Mouse (Mus musculus): ENCODE measurements around the gene Slc22a21. TPM values are rescaled to one million over a fixed set of nuclear protein-coding genes. Genes with fewer than 3 reads are reported as not detected.
A peak's percentile ranks its signal among the peaks of the same experiment; 100 is the strongest.

The Slc22a21 gene
- 9.9 and 10.0 TPM in 2 replicates for polyA plus RNA-seq (2014; fragmentation: Nextera tagmentation; extraction: Ambion mirVana)

- ATAC-seq (replicated peaks; ENCODE audit: low FRiP score, low TSS enrichment, low read depth), result peak; percentile 98
Measured at GRCm38 (mm10) chr11:53979788-53980621, at the start of gene Slc22a21. TSS of gene Slc22a21 (minus strand) at chr11:53980332.

GRCm38 (mm10) chr11:54028997-54029396, 48.9 kb upstream of the Slc22a21 start:
- H3K36me3 ChIP-seq (ENCODE audit: control insufficient read depth, insufficient read depth, low read length), result no peaks in the 10 kb centered on the region
- 0 out of 2 replicates have a peak, but pooled peaks cover 14% of the 10 kb centered on the region for H3K27me3 ChIP-seq (replicated peaks; ENCODE audit: control insufficient read depth, insufficient read depth, low read length)
- H3K9me3 ChIP-seq (ENCODE audit: control insufficient read depth, low read length), result no peaks in the 10 kb centered on the region
- no peak for DNase-seq (ENCODE audit: low spot score)
- H3K4me3 ChIP-seq (ENCODE audit: low read depth, low read length), result no peak overlapping the region
- no peak overlapping the region for H3K27ac ChIP-seq (ENCODE audit: low read depth)
- WGBS, result 87% methylated on average over 4 of the region's 4 CpGs
- no peak for ATAC-seq (replicated peaks; ENCODE audit: low FRiP score, low TSS enrichment, low read depth)
- H3K9ac ChIP-seq (ENCODE audit: low read length), result no peak overlapping the region
- peaks cover 4% of the 10 kb centered on the region for H3K4me1 ChIP-seq (replicated peaks; ENCODE audit: control insufficient read depth, insufficient read depth, low read length)
- H3K4me2 ChIP-seq (ENCODE audit: low read length), result no peak overlapping the region

More at GRCm38 (mm10) chr11:53979788-53980621, at the start of gene Slc22a21:
- 2% methylated on average over 72 of the region's 73 CpGs for WGBS
- Histone ChIP-seq H3K4me3 (ENCODE audit: low read depth, low read length) (peak within 1 kb of the TSS; percentile 60), H3K9ac (ENCODE audit: low read length) (peak within 1 kb of the TSS; percentile 61), H3K27ac (ENCODE audit: low read depth) (peak within 1 kb of the TSS; percentile 57; the same call in 1 of the 2 replicates), H3K4me1 (replicated peaks; ENCODE audit: control insufficient read depth, insufficient read depth, low read length) (0 out of 2 replicates have a peak, but pooled peaks cover 5% of the 10 kb centered on the region), H3K4me2 (ENCODE audit: low read length) (peak within 1 kb of the TSS; percentile 63), H3K27me3 (replicated peaks; ENCODE audit: control insufficient read depth, insufficient read depth, low read length) (0 out of 2 replicates have a peak, but pooled peaks cover 2% of the 10 kb centered on the region), H3K36me3 (ENCODE audit: control insufficient read depth, insufficient read depth, low read length) (no peaks in the 10 kb centered on the region), H3K9me3 (ENCODE audit: control insufficient read depth, low read length) (no peaks in the 10 kb centered on the region)
- DNase-seq (ENCODE audit: low spot score), result peak; percentile 93

- Histone ChIP-seq H3K4me1 (replicated peaks; ENCODE audit: control insufficient read depth, insufficient read depth, low read length) (peaks cover 4% of the 10 kb centered on the region), H3K27me3 (replicated peaks; ENCODE audit: control insufficient read depth, insufficient read depth, low read length) (0 out of 2 replicates have a peak, but pooled peaks cover 14% of the 10 kb centered on the region), H3K9me3 (ENCODE audit: control insufficient read depth, low read length) (no peaks in the 10 kb centered on the region), H3K9ac (ENCODE audit: low read length) (peak within 1 kb of the TSS; percentile 45), H3K4me3 (ENCODE audit: low read depth, low read length) (peak within 1 kb of the TSS; percentile 52), H3K36me3 (ENCODE audit: control insufficient read depth, insufficient read depth, low read length) (no peaks in the 10 kb centered on the region), H3K27ac (ENCODE audit: low read depth) (no peak within 1 kb of the TSS), H3K4me2 (ENCODE audit: low read length) (peak within 1 kb of the TSS; percentile 96)
- DNase-seq (ENCODE audit: low spot score), result peak; percentile 87
- 4% methylated on average over 60 of the region's 61 CpGs for WGBS
- ATAC-seq (replicated peaks; ENCODE audit: low FRiP score, low TSS enrichment, low read depth), result peak; percentile 75
Measured at GRCm38 (mm10) chr11:54028044-54028951, 48.2 kb upstream of the Slc22a21 start, which contains the start of gene Slc22a4. TSS of gene Slc22a4 (minus strand) at chr11:54028090.

GRCm38 (mm10) chr11:54027131-54028043, 47.3 kb upstream of the Slc22a21 start:
- H3K4me1 ChIP-seq (replicated peaks; ENCODE audit: control insufficient read depth, insufficient read depth, low read length), result peaks cover 4% of the 10 kb centered on the region
- WGBS, result 14% methylated on average over 31 of the region's 31 CpGs
- no peak overlapping the region for H3K27ac ChIP-seq (ENCODE audit: low read depth)
- H3K27me3 ChIP-seq (replicated peaks; ENCODE audit: control insufficient read depth, insufficient read depth, low read length), result 0 out of 2 replicates have a peak, but pooled peaks cover 14% of the 10 kb centered on the region
- H3K9ac ChIP-seq (ENCODE audit: low read length), result peak overlapping the region; percentile 45
- peak overlapping the region; percentile 52 for H3K4me3 ChIP-seq (ENCODE audit: low read depth, low read length)
- no peaks in the 10 kb centered on the region for H3K36me3 ChIP-seq (ENCODE audit: control insufficient read depth, insufficient read depth, low read length)
- H3K4me2 ChIP-seq (ENCODE audit: low read length), result peak overlapping the region; percentile 96
- no peak for ATAC-seq (replicated peaks; ENCODE audit: low FRiP score, low TSS enrichment, low read depth)
- H3K9me3 ChIP-seq (ENCODE audit: control insufficient read depth, low read length), result no peaks in the 10 kb centered on the region
- DNase-seq (ENCODE audit: low spot score), result no peak

GRCm38 (mm10) chr11:54026491-54027041, 46.4 kb upstream of the Slc22a21 start:
- Histone ChIP-seq H3K4me2 (ENCODE audit: low read length) (no peak overlapping the region), H3K36me3 (ENCODE audit: control insufficient read depth, insufficient read depth, low read length) (no peaks in the 10 kb centered on the region), H3K4me1 (replicated peaks; ENCODE audit: control insufficient read depth, insufficient read depth, low read length) (peaks cover 4% of the 10 kb centered on the region), H3K4me3 (ENCODE audit: low read depth, low read length) (no peak overlapping the region), H3K27me3 (replicated peaks; ENCODE audit: control insufficient read depth, insufficient read depth, low read length) (0 out of 2 replicates have a peak, but pooled peaks cover 14% of the 10 kb centered on the region), H3K9me3 (ENCODE audit: control insufficient read depth, low read length) (no peaks in the 10 kb centered on the region), H3K27ac (ENCODE audit: low read depth) (no peak overlapping the region), H3K9ac (ENCODE audit: low read length) (no peak overlapping the region)
- WGBS, result 76% methylated on average over 1 of the region's 1 CpGs
- DNase-seq (ENCODE audit: low spot score) (no peak), ATAC-seq (replicated peaks; ENCODE audit: low FRiP score, low TSS enrichment, low read depth) (no peak)

- H3K27me3 ChIP-seq (replicated peaks; ENCODE audit: control insufficient read depth, insufficient read depth, low read length), result 0 out of 2 replicates have a peak, but pooled peaks cover 3% of the 10 kb centered on the region
- DNase-seq (ENCODE audit: low spot score) (no peak), ATAC-seq (replicated peaks; ENCODE audit: low FRiP score, low TSS enrichment, low read depth) (no peak)
- H3K27ac ChIP-seq (ENCODE audit: low read depth), result no peak overlapping the region
- no peaks in the 10 kb centered on the region for H3K4me1 ChIP-seq (replicated peaks; ENCODE audit: control insufficient read depth, insufficient read depth, low read length)
- H3K4me2 ChIP-seq (ENCODE audit: low read length), result no peak overlapping the region
- no peak overlapping the region for H3K9ac ChIP-seq (ENCODE audit: low read length)
- no peaks in the 10 kb centered on the region for H3K9me3 ChIP-seq (ENCODE audit: control insufficient read depth, low read length)
- no peaks in the 10 kb centered on the region for H3K36me3 ChIP-seq (ENCODE audit: control insufficient read depth, insufficient read depth, low read length)
- H3K4me3 ChIP-seq (ENCODE audit: low read depth, low read length), result no peak overlapping the region
- 71% methylated on average over 5 of the region's 5 CpGs for WGBS
Measured at GRCm38 (mm10) chr11:54021396-54022093, 41.4 kb upstream of the Slc22a21 start.

GRCm38 (mm10) chr11:54018893-54019732, 39.0 kb upstream of the Slc22a21 start:
- Histone ChIP-seq H3K4me2 (ENCODE audit: low read length) (no peak overlapping the region), H3K27me3 (replicated peaks; ENCODE audit: control insufficient read depth, insufficient read depth, low read length) (no peaks in the 10 kb centered on the region), H3K4me3 (ENCODE audit: low read depth, low read length) (no peak overlapping the region), H3K9ac (ENCODE audit: low read length) (no peak overlapping the region), H3K36me3 (ENCODE audit: control insufficient read depth, insufficient read depth, low read length) (no peaks in the 10 kb centered on the region), H3K27ac (ENCODE audit: low read depth) (no peak overlapping the region), H3K4me1 (replicated peaks; ENCODE audit: control insufficient read depth, insufficient read depth, low read length) (no peaks in the 10 kb centered on the region), H3K9me3 (ENCODE audit: control insufficient read depth, low read length) (no peaks in the 10 kb centered on the region)
- DNase-seq (ENCODE audit: low spot score), result no peak
- ATAC-seq (replicated peaks; ENCODE audit: low FRiP score, low TSS enrichment, low read depth), result no peak
- 76% methylated on average over 3 of the region's 3 CpGs for WGBS

All from intestine, embryonic 14.5 days (tissue).